Mouse (Mus musculus) lung, embryonic 16.5 days (tissue): ENCODE measurements around the gene Skp1a. TPM values are rescaled to one million over a fixed set of nuclear protein-coding genes. Genes with fewer than 3 reads are reported as not detected.
A peak's percentile ranks its signal among the peaks of the same experiment; 100 is the strongest.

Experiments used
- ATAC-seq: fragments of 200-750 bp; cut with Nextera tagmentation; 2 replicates; pipeline ENCODE4 v1.8.0; 2017; ENCODE audit warnings: low read depth, mild to moderate bottlenecking, moderate library complexity
- H3K27ac ChIP-seq: fragments of 300-500 bp; sonication (generic); 2 replicates; pipeline ENCODE4 v1.5.1; 2014; ENCODE audit warnings: mild to moderate bottlenecking, control low read depth, low read length
- H3K27me3 ChIP-seq: fragments of 300-500 bp; sonication (generic); 2 replicates; pipeline ENCODE4 v1.6.1; 2014; ENCODE audit warnings: low read depth, low read length, mixed read lengths; ENCODE audit not compliant: control insufficient read depth, insufficient read depth
- H3K36me3 ChIP-seq: fragments of 300-500 bp; sonication (generic); 2 replicates; pipeline ENCODE4 v1.6.1; 2014; ENCODE audit warnings: low read length; ENCODE audit not compliant: control insufficient read depth, insufficient read depth
- H3K4me1 ChIP-seq: fragments of 300-500 bp; sonication (generic); replicated peaks from 2 replicates; pipeline ENCODE4 v1.6.1; 2014; ENCODE audit warnings: low read length, mixed read lengths; ENCODE audit not compliant: control insufficient read depth, insufficient read depth
- H3K4me2 ChIP-seq: fragments of 300-500 bp; sonication (generic); 2 replicates; pipeline ENCODE4 v1.6.1; 2014; ENCODE audit warnings: low read depth, low read length, control low read depth
- H3K4me3 ChIP-seq: fragments of 300-500 bp; sonication (generic); 2 replicates; pipeline ENCODE4 v1.5.1; 2014; ENCODE audit warnings: mild to moderate bottlenecking, low read length, control low read depth
- H3K9ac ChIP-seq: fragments of 300-500 bp; sonication (generic); 2 replicates; pipeline ENCODE4 v1.6.1; 2014; ENCODE audit warnings: low read length, control low read depth
- H3K9me3 ChIP-seq: fragments of 300-500 bp; sonication (generic); 2 replicates; pipeline ENCODE4 v1.6.1; 2016; ENCODE audit warnings: low read length; ENCODE audit not compliant: control insufficient read depth
- WGBS: fragments of 180-500 bp; shearing (Covaris S2); extraction: QIAGEN DNeasy Blood & Tissue Kit; methylation state at CpG from one replicate; pipeline ENCODE4 v1.1.7; 2014; 5-methylcytosine and 5-hydroxymethylcytosine counted together
- polyA plus RNA-seq: library from polyadenylated mRNA; unstranded; fragments of >200 nt; fragmentation: Nextera tagmentation; extraction: Ambion mirVana; gene quantifications from 2 replicates; pipeline ENCODE4 v1.2.1, GENCODE M21; 2015

Gene Skp1a
- polyA plus RNA-seq, 1 experiment from 2014 or later: 833 TPM

DNA sequence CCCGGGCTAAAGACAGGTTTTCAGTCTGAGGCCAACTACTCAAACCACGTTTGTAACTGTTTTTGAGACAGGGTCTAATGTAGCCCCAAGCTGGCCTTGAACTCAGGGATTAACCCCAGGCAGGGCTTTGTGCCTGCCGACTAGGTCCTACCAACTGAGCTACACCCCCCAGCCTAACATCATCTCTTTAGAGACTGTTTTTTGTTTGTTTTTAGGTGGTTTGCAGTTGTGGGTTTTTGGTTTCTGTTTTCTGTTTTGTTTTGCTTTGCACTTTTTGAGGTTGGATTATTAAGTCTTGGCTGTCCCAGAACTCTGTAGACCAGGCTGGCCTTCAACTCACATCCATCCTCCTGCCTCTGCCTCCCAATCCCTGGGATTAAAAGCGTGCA lies 42.1 kb downstream of the Skp1a start:
- Histone ChIP-seq H3K4me3 (no peak overlapping the region), H3K36me3 (no peaks in the 10 kb centered on the region; the same call in 1 of the 2 replicates), H3K9ac (no peak overlapping the region), H3K27me3 (no peaks in the 10 kb centered on the region), H3K27ac (peak overlapping the region; percentile 34), H3K9me3 (no peaks in the 10 kb centered on the region), H3K4me1 (peaks cover 37% of the 10 kb centered on the region), H3K4me2 (no peak overlapping the region)
- no peak for ATAC-seq
- WGBS: 72% methylated on average over 4 of the region's 4 CpGs

DNA sequence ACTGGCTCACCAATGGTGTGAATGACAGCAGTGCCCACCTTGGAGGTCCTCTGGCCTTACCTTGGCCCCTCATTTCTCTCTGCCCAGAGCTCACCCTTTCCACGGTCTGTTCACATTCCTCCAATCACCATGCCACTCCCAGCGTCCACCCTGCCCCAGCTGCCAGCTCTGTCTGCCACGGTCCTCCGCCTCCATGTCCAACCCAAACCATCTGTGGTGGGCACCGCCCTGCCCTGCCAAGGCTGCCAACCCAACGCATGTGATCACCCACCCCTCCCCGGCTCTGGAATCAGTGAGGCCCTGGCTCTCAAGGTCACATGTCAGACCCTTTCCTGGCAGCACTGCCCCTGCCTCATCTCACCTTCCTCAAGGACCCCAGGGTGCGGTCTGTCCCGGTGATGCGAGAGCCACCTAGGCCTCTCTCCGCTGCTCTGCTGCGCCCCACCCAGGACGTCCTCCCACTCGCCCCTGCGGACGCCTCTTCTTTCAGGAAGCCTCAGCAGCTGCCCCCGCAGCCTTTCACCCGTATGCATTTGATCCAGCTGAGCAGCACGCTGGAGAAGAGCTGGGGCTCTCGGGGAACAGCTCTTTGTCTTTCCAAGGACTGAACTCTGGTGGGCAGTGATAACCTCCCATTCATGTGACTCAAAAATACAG lies 42.8 kb downstream of the Skp1a start:
- Histone ChIP-seq H3K4me2 (no peak overlapping the region), H3K9ac (no peak overlapping the region), H3K36me3 (peaks cover 2% of the 10 kb centered on the region; the same call in 1 of the 2 replicates), H3K27me3 (no peaks in the 10 kb centered on the region), H3K27ac (peak overlapping the region; percentile 15), H3K4me3 (no peak overlapping the region), H3K4me1 (peaks cover 34% of the 10 kb centered on the region), H3K9me3 (no peaks in the 10 kb centered on the region)
- ATAC-seq: no peak
- WGBS: 86% methylated on average over 20 of the region's 20 CpGs

DNA sequence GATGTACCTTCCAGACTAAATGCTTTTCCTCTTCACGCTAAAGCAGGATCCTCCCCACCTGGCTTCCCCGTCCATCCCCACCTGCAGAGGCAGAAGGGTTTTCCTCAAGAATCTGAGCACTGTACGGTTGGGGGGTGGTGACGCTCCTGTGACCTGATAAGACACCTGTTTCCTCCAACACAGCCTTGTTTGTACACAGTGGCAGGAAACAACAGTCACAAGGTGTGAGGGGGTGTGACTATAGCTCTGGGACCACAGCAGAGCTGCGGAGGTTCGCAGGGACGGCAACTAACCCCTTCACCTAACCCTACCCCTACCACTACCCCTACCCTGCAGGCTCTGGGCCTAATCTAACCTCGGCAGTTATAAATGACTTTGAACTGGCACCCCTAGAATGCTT lies 43.6 kb downstream of the Skp1a start:
- WGBS: 84% methylated on average over 8 of the region's 8 CpGs
- no peak overlapping the region for H3K4me2 ChIP-seq
- no peak overlapping the region for H3K27ac ChIP-seq
- H3K4me1 ChIP-seq: peaks cover 26% of the 10 kb centered on the region
- H3K36me3 ChIP-seq: peaks cover 2% of the 10 kb centered on the region; the same call in 1 of the 2 replicates
- H3K9me3 ChIP-seq: no peaks in the 10 kb centered on the region
- H3K4me3 ChIP-seq: no peak overlapping the region
- H3K9ac ChIP-seq: no peak overlapping the region
- no peak for ATAC-seq
- no peaks in the 10 kb centered on the region for H3K27me3 ChIP-seq

DNA sequence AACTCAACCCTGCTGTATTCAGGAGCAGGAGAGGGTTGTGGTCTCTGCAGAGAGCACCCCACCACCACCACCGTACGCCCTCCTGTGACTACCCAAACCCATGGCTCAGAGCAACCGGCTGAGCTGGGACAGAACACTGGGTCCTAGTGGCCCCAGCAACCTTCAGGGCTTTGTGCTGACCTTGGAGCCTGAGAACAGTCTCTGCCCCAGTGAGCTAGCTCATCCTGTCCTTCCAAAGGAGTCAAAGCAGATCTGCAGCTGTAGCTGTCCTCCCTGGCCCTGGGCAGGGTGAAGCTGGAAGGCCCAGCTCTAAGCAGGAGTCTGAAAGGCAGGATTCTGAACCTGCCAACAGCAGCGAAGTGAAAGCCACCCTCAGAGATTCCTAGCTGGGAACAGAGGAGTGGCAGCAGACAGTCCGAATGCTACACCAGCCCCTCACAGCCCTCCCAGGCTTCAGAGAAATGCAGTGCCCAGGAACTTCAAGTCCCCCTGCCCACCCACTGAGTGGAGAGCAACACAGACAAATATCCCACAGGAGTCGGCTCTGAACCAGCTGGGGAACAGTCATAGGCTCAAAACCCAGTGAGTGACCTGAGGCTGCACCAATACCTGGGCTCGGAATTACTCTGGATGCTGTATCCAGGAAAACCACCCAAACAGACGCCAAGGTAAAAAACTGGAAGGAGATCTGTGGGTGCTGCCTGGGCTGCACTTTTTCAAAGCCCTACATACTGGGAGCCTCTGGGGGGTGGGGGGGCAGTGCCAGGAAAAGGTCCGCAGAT lies 44.2 kb downstream of the Skp1a start:
- H3K27ac ChIP-seq: no peak overlapping the region
- no peaks in the 10 kb centered on the region for H3K9me3 ChIP-seq
- peaks cover 28% of the 10 kb centered on the region for H3K4me1 ChIP-seq
- no peak overlapping the region for H3K9ac ChIP-seq
- 0 out of 2 replicates have a peak, but pooled peaks cover 2% of the 10 kb centered on the region for H3K36me3 ChIP-seq
- ATAC-seq: no peak
- H3K4me3 ChIP-seq: no peak overlapping the region
- WGBS: 75% methylated on average over 9 of the region's 9 CpGs
- H3K4me2 ChIP-seq: no peak overlapping the region
- no peaks in the 10 kb centered on the region for H3K27me3 ChIP-seq

DNA sequence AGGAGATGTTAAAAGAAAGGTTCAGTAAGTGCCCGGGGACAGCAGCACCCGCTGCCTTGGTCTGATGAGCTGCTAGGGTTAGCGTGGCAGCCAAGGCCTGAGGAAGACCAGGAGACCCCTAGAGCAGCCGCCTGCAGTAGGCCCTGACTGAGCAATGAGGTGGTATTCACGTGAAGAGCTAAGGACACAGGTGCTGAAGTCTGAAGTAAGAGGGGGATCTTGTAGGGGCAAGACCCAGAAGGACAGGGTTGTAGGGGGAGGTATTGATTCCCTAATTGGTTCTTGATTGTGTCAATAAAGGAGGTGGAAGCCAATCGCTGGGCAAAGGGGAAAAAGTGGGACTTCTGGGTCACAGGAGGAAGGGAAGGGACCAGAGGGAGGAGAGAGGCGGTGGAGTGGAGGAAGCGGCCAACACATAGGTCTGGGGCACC lies 45.2 kb downstream of the Skp1a start:
- H3K9me3 ChIP-seq: no peaks in the 10 kb centered on the region
- H3K9ac ChIP-seq: no peak overlapping the region
- no peak overlapping the region for H3K27ac ChIP-seq
- no peaks in the 10 kb centered on the region for H3K27me3 ChIP-seq
- ATAC-seq: no peak
- no peak overlapping the region for H3K4me3 ChIP-seq
- 90% methylated on average over 8 of the region's 8 CpGs for WGBS
- no peak overlapping the region for H3K4me2 ChIP-seq
- 0 out of 2 replicates have a peak, but pooled peaks cover 2% of the 10 kb centered on the region for H3K36me3 ChIP-seq
- peaks cover 24% of the 10 kb centered on the region for H3K4me1 ChIP-seq

DNA sequence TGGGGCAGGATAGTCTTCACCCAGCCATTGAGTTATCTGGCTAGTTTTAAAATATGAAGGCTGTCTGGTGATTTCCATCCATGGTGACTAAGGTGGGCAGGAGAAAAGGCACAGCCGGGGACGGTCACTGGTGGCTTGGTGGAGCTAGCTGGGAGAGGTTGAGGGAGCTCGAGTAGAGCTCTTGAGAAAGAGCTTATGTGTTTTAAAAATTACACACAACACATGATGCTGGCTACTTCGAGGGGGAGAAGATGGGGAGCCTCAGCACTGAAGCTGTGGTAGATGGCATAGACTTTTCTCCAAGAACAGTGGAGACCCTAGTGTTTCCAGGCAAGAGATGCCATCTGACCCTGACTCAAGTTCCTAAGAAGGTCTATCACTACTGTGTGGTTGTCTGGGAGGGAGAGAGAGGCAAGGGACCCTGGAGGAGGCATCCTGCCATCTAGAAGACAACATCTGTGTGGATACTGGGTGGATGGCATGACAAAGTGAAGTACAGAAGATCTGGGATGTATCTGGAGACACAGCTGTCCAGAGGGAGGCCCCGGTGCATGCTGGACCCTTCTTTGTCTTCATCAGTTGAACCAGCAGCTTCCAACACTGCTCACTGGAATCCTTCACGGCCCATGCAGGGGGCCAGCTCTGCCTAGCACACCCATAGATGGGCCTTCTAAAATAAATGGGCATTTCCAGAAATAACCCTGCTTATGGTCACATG lies 45.8 kb downstream of the Skp1a start:
- Histone ChIP-seq H3K4me1 (peaks cover 18% of the 10 kb centered on the region), H3K27ac (no peak overlapping the region), H3K4me3 (no peak overlapping the region), H3K9ac (no peak overlapping the region), H3K27me3 (no peaks in the 10 kb centered on the region), H3K36me3 (0 out of 2 replicates have a peak, but pooled peaks cover 2% of the 10 kb centered on the region), H3K4me2 (no peak overlapping the region), H3K9me3 (no peaks in the 10 kb centered on the region)
- 91% methylated on average over 6 of the region's 6 CpGs for WGBS
- no peak for ATAC-seq

DNA sequence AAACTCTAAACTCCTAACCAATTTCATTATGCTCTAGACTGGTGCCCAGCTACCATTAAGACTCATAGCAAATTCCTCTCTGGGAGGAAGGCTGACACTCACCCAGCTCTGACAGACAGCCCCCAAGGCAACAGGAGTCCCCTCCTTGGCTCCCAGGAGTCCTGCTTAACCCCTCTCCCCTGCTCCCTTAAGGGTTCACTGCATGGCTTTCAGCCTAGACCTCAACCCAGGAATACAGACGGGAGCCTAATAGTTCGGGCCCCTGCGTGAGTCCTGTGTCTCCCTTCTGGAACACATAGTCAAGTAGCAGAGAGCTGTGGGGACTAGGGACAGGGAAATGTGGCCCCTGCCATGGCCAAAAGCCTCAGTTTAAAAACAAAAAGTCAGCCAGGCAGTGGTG lies 46.4 kb downstream of the Skp1a start:
- 0 out of 2 replicates have a peak, but pooled peaks cover 2% of the 10 kb centered on the region for H3K36me3 ChIP-seq
- H3K9ac ChIP-seq: no peak overlapping the region
- peaks cover 12% of the 10 kb centered on the region for H3K4me1 ChIP-seq
- H3K4me2 ChIP-seq: no peak overlapping the region
- H3K9me3 ChIP-seq: no peaks in the 10 kb centered on the region
- H3K27me3 ChIP-seq: no peaks in the 10 kb centered on the region
- H3K27ac ChIP-seq: no peak overlapping the region
- ATAC-seq: no peak
- H3K4me3 ChIP-seq: no peak overlapping the region
- WGBS: 95% methylated on average over 3 of the region's 3 CpGs

DNA sequence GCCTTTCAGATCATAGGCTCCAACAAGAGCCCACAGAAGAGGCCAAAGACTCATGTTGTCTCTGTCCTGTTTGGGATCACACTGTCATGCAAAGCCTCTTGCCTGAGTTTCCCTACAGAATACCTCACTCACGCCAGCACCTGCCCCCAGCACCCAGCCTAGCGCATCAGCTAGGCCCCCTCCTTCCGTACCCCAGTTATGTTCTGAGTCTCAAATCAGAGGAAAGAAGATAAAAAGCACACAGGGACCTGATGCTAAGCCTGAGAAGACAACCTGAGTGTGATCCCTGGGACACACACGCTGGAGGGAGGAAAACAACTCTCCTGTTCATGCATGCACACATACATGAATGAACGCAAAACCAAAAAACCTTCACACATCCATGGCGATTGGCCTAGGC lies 47.2 kb downstream of the Skp1a start:
- Histone ChIP-seq H3K4me3 (no peak overlapping the region), H3K36me3 (0 out of 2 replicates have a peak, but pooled peaks cover 2% of the 10 kb centered on the region), H3K9ac (no peak overlapping the region), H3K27ac (no peak overlapping the region), H3K4me2 (no peak overlapping the region), H3K4me1 (peaks cover 13% of the 10 kb centered on the region; the same call in 1 of the 2 replicates), H3K9me3 (no peaks in the 10 kb centered on the region), H3K27me3 (no peaks in the 10 kb centered on the region)
- WGBS: 90% methylated on average over 6 of the region's 6 CpGs
- no peak for ATAC-seq

DNA sequence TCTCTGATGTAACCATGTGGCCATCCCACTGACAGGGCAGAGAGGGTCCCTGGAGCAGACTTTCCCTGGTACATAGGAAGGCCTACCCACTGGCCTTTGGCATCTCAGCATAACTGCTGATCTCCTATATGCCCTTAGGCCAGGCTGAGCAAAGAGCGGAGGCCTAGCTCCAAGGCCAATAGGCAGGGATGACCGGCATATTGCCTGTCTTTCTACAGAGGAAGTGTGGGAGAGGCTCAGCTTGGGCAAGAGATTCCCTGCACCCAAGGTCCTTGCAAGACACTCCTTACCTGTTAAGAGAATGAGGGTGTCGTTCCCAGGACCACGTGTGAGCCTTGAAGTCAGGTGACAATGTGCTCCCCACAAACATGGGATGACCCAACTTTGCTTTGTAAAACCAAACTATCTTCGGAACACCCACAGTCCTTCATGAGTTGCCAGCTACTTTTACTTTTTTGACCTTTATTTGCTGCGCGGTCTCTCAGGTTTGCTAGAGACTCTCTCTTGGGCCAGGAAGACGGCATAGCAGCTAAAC lies 47.9 kb downstream of the Skp1a start:
- H3K4me2 ChIP-seq: no peak overlapping the region
- no peaks in the 10 kb centered on the region for H3K9me3 ChIP-seq
- H3K4me3 ChIP-seq: no peak overlapping the region
- WGBS: 91% methylated on average over 8 of the region's 8 CpGs
- ATAC-seq: no peak
- H3K27me3 ChIP-seq: no peaks in the 10 kb centered on the region
- no peak overlapping the region for H3K27ac ChIP-seq
- H3K36me3 ChIP-seq: 0 out of 2 replicates have a peak, but pooled peaks cover 2% of the 10 kb centered on the region
- H3K9ac ChIP-seq: no peak overlapping the region
- H3K4me1 ChIP-seq: peaks cover 17% of the 10 kb centered on the region
